Mouse (Mus musculus) testis, adult 2 months (tissue): ENCODE data around the gene Chst11.

Source experiments
- CTCF ChIP-seq: fragments of 200-500 bp; IDR thresholded peaks from 2 replicates; pipeline ENCODE4 v1.5.1; 2012; ENCODE audit warnings: low read depth, mild to moderate bottlenecking, inconsistent platforms, low read length, moderate library complexity; ENCODE audit not compliant: control insufficient read depth, insufficient read depth, insufficient replicate concordance
- POLR2A ChIP-seq: fragments of 200-500 bp; IDR thresholded peaks from 2 replicates; pipeline ENCODE4 v1.6.1; 2012; ENCODE audit warnings: low read depth, mild to moderate bottlenecking, inconsistent platforms, low read length, moderate library complexity; ENCODE audit not compliant: control insufficient read depth

DNA sequence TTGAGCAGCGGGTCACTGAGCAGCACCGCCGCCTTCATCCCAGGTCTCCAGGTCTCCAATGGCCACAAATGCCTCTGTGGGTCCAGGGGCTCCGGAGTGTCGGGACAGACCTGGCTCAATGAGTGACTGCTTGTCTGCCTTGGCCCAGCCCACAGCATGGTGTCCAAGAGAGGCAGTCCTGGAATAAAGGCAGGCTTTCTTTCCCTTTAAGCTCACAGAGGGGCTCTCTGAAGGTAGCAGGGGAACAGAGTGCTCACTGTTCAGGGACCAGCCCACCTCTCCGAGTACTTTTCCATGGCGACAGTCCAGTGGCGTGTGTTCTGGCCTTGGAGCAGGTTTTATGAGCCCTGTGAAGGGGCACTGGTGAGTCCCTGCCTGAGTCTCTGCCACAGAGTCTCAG lies 145.3 kb downstream of the Chst11 start:
- TF ChIP-seq CTCF, result no peak
- TF ChIP-seq POLR2A, result no peak
